Comparison of ENCODE assay signal across 30 mouse cellular contexts in genomic region chr5:76152956-76153355, GRCm38 (mm10).
"Had no signal": no experiment of that assay in that cellular context is flagged by ENCODE, and none has a peak within 500 bp of the region (broad histone marks: within the 10 kb centered on the region; RNA-seq: fewer than 3 reads in every experiment).

No protein-coding gene starts in this region.

- ATAC-seq: liver, postnatal 0 days; lung, postnatal 0 days; midbrain, embryonic 13.5 days; midbrain, embryonic 15.5 days; midbrain, embryonic 16.5 days had no signal

- H3K27me3 ChIP-seq: limb, embryonic 12.5 days; limb, embryonic 13.5 days; limb, embryonic 15.5 days; liver, embryonic 13.5 days; liver, embryonic 15.5 days; lung, embryonic 15.5 days; megakaryocyte, embryonic 14.5 days; midbrain, embryonic 12.5 days; midbrain, embryonic 13.5 days; midbrain, embryonic 15.5 days had no signal

- H3K4me1 ChIP-seq: limb, embryonic 10.5 days; limb, embryonic 12.5 days; limb, embryonic 13.5 days; liver, embryonic 13.5 days; liver, embryonic 15.5 days; lung, embryonic 15.5 days; midbrain, embryonic 10.5 days; midbrain, embryonic 12.5 days; midbrain, embryonic 13.5 days; midbrain, embryonic 15.5 days had no signal

- H3K4me3 ChIP-seq: limb, embryonic 10.5 days; limb, embryonic 12.5 days; limb, embryonic 13.5 days; limb, embryonic 15.5 days; liver, embryonic 13.5 days; liver, embryonic 15.5 days; lung, embryonic 15.5 days; megakaryocyte, embryonic 14.5 days; midbrain, embryonic 10.5 days; midbrain, embryonic 12.5 days; midbrain, embryonic 13.5 days; midbrain, embryonic 15.5 days; myocyte had no signal

- H3K9ac ChIP-seq: limb, embryonic 12.5 days; limb, embryonic 13.5 days; limb, embryonic 15.5 days; liver, embryonic 13.5 days; liver, embryonic 14.5 days; liver, embryonic 15.5 days; liver, postnatal 0 days; lung, embryonic 14.5 days; lung, embryonic 15.5 days; midbrain, embryonic 12.5 days; midbrain, embryonic 13.5 days; midbrain, embryonic 15.5 days had no signal

- H3K4me2 ChIP-seq: limb, embryonic 12.5 days; limb, embryonic 13.5 days; limb, embryonic 15.5 days; liver, embryonic 11.5 days; liver, embryonic 13.5 days; liver, embryonic 15.5 days; lung, embryonic 14.5 days; lung, embryonic 15.5 days; midbrain, embryonic 11.5 days; midbrain, embryonic 12.5 days; midbrain, embryonic 13.5 days; midbrain, embryonic 15.5 days had no signal

- H3K27ac ChIP-seq: limb, embryonic 10.5 days; limb, embryonic 12.5 days; limb, embryonic 13.5 days; limb, embryonic 15.5 days; liver, embryonic 13.5 days; liver, embryonic 14.5 days; liver, embryonic 15.5 days; lung, embryonic 15.5 days; macrophage; midbrain, embryonic 10.5 days; midbrain, embryonic 12.5 days; midbrain, embryonic 13.5 days; midbrain, embryonic 15.5 days had no signal

- H3K9me3 ChIP-seq: limb, embryonic 10.5 days; limb, embryonic 12.5 days; limb, embryonic 13.5 days; limb, embryonic 15.5 days; liver, embryonic 13.5 days; liver, embryonic 15.5 days; lung, embryonic 15.5 days; midbrain, embryonic 12.5 days; midbrain, embryonic 13.5 days; midbrain, embryonic 15.5 days had no signal

- DNase-seq: left cerebral cortex, postnatal 4 days; liver; liver, embryonic 13.5 days; liver, postnatal 0 days; lung, adult 18-20 months; lung, adult 2 months; lung, embryonic 14.5 days; lung, postnatal 10 days; lung, postnatal 14 days; lung, postnatal 36 days; lung, postnatal 4 days; midbrain, embryonic 14.5 days had no signal
